Mouse (Mus musculus) G1E (cell line): ENCODE data around the gene Ric8b.

Source experiments
- CTCF ChIP-seq: IDR thresholded peaks from 2 replicates; pipeline ENCODE4 v1.5.1; 2012; ENCODE audit warnings: low read depth, low read length, inconsistent platforms, mixed read lengths
- GATA1 ChIP-seq: IDR thresholded peaks from 2 replicates; pipeline ENCODE4 v1.6.1; 2012; ENCODE audit warnings: borderline replicate concordance, low read length, inconsistent platforms, mixed read lengths
- POLR2AphosphoS5 ChIP-seq: IDR thresholded peaks from 2 replicates; pipeline ENCODE4 v1.6.1; 2012; ENCODE audit warnings: low read depth, low read length, inconsistent platforms; ENCODE audit not compliant: insufficient replicate concordance
- TAL1 ChIP-seq: conservative IDR thresholded peaks from 2 replicates; pipeline ENCODE4 v1.6.1; 2012; ENCODE audit warnings: low read depth, low read length, inconsistent platforms, mixed read lengths

- TF ChIP-seq CTCF = no peak
- no peak for TF ChIP-seq GATA1
- no peak for TF ChIP-seq POLR2AphosphoS5
- no peak for TF ChIP-seq TAL1
Observed at GRCm38 (mm10) chr10:85027619-85028175, 110.3 kb downstream of the Ric8b start.
